ENCODE assay signal across 8 mouse cellular contexts in genomic region chr11:24363418-24364364, GRCm38 (mm10).
DNase-seq lines count a peak whose midpoint lies in the region; ATAC-seq and TF ChIP-seq lines count a peak whose summit lies in the region.

No protein-coding gene starts in this region.

- H3K4me2 ChIP-seq in midbrain, embryonic 14.5 days (ENCODE audit: low read length), result no peak overlapping the region
- no peak overlapping the region for H3K4me2 ChIP-seq in intestine, postnatal 0 days (replicated peaks; ENCODE audit: low read depth)

- 53% methylated on average over 9 of the region's 9 CpGs for WGBS in midbrain, embryonic 14.5 days
- 72% methylated on average over 9 of the region's 9 CpGs for WGBS in intestine, postnatal 0 days

- H3K27ac ChIP-seq in midbrain, embryonic 14.5 days (replicated peaks; ENCODE audit: low read depth, low read length), result no peak overlapping the region
- H3K27ac ChIP-seq in intestine, postnatal 0 days (ENCODE audit: low read depth, low read length), result no peak overlapping the region

- peak; percentile 5 for DNase-seq in kidney, adult 9 months
- no peak for DNase-seq in kidney, postnatal 10 days
- DNase-seq in embryo, embryonic 9.5 days (ENCODE audit: extremely low spot score), result peak; percentile 64
- peak; percentile 66 for DNase-seq in forelimb bud, embryonic 11.5 days (ENCODE audit: low read depth, low spot score)
- peak; percentile 74 for DNase-seq in midbrain, embryonic 14.5 days
- DNase-seq in spleen, postnatal 36 days (ENCODE audit: low spot score in 2 of 2), result no peak
- DNase-seq in urinary bladder, postnatal 25 days (ENCODE audit: low spot score), result no peak

- no peak overlapping the region for H3K9ac ChIP-seq in midbrain, embryonic 14.5 days (replicated peaks; ENCODE audit: low read length)
- no peak overlapping the region for H3K9ac ChIP-seq in intestine, postnatal 0 days (ENCODE audit: low read depth, low read length)

- no peak overlapping the region for H3K4me3 ChIP-seq in midbrain, embryonic 14.5 days (replicated peaks; ENCODE audit: low read depth, low read length)
- H3K4me3 ChIP-seq in intestine, postnatal 0 days (ENCODE audit: low read depth, low read length), result no peak overlapping the region

- H3K36me3 ChIP-seq in midbrain, embryonic 14.5 days (ENCODE audit: control insufficient read depth, insufficient read depth, low read length), result no peaks in the 10 kb centered on the region
- H3K36me3 ChIP-seq in intestine, postnatal 0 days (ENCODE audit: control insufficient read depth, insufficient read depth), result no peaks in the 10 kb centered on the region

- H3K9me3 ChIP-seq in midbrain, embryonic 14.5 days (ENCODE audit: control insufficient read depth, low read length), result no peaks in the 10 kb centered on the region
- no peaks in the 10 kb centered on the region for H3K9me3 ChIP-seq in intestine, postnatal 0 days (ENCODE audit: control insufficient read depth)

- peak; percentile 79 for ATAC-seq in midbrain, embryonic 14.5 days (ENCODE audit: low FRiP score, low TSS enrichment)
- no peak for ATAC-seq in intestine, postnatal 0 days

- no peak for TF ChIP-seq CTCF in intestine, postnatal 0 days (IDR thresholded peaks at IDR 0.05; ENCODE audit: low read depth)

- peaks cover 13% of the 10 kb centered on the region for H3K4me1 ChIP-seq in midbrain, embryonic 14.5 days (ENCODE audit: control insufficient read depth, insufficient read depth, low read length)
- no peaks in the 10 kb centered on the region for H3K4me1 ChIP-seq in intestine, postnatal 0 days (replicated peaks; ENCODE audit: control insufficient read depth, insufficient read depth, low read length)

- H3K27me3 ChIP-seq in midbrain, embryonic 14.5 days (ENCODE audit: control insufficient read depth, insufficient read depth, low read length), result no peaks in the 10 kb centered on the region
- H3K27me3 ChIP-seq in intestine, postnatal 0 days (replicated peaks; ENCODE audit: control insufficient read depth, insufficient read depth, low read length), result no peaks in the 10 kb centered on the region

Comparison
In these comparisons a context has a peak if more than half of its experiments do, and no peak if none do; other contexts are left out.
1. DNase-seq: peak in kidney, adult 9 months (single experiment), embryo, embryonic 9.5 days (single experiment), forelimb bud, embryonic 11.5 days (single experiment) and midbrain, embryonic 14.5 days (single experiment); none in kidney, postnatal 10 days (single experiment), spleen, postnatal 36 days (0 of 2) and urinary bladder, postnatal 25 days (single experiment).